Mouse (Mus musculus) kidney, embryonic 15.5 days (tissue): ENCODE measurements around the gene Srbd1. TPM values are rescaled to one million over a fixed set of nuclear protein-coding genes. Genes with fewer than 3 reads are reported as not detected.

Source experiments
- ATAC-seq: fragments of 200-750 bp; cut with Nextera tagmentation; replicated peaks from 2 replicates; pipeline ENCODE4 v1.8.0; 2017; ENCODE audit warnings: moderate TSS enrichment; ENCODE audit not compliant: low FRiP score
- H3K27ac ChIP-seq: fragments of 300-500 bp; sonication (generic); 2 replicates; pipeline ENCODE4 v1.5.1; 2015; ENCODE audit warnings: mild to moderate bottlenecking, inconsistent platforms
- H3K27me3 ChIP-seq: fragments of 300-500 bp; sonication (generic); 2 replicates; pipeline ENCODE4 v1.6.1; 2015; ENCODE audit warnings: inconsistent platforms
- H3K36me3 ChIP-seq: fragments of 300-500 bp; sonication (generic); 2 replicates; pipeline ENCODE4 v1.6.1; 2015; ENCODE audit warnings: inconsistent platforms
- H3K4me1 ChIP-seq: fragments of 300-500 bp; sonication (generic); 2 replicates; pipeline ENCODE4 v1.6.1; 2015; ENCODE audit warnings: inconsistent platforms
- H3K4me2 ChIP-seq: fragments of 300-500 bp; sonication (generic); 2 replicates; pipeline ENCODE4 v1.6.1; 2015; ENCODE audit warnings: moderate library complexity, mild to moderate bottlenecking, inconsistent platforms
- H3K4me3 ChIP-seq: fragments of 300-500 bp; sonication (generic); replicated peaks from 2 replicates; pipeline ENCODE4 v1.5.1; 2015; ENCODE audit warnings: mild to moderate bottlenecking, inconsistent platforms
- H3K9ac ChIP-seq: fragments of 300-500 bp; sonication (generic); 2 replicates; pipeline ENCODE4 v1.6.1; 2015; ENCODE audit warnings: mild to moderate bottlenecking, inconsistent platforms
- H3K9me3 ChIP-seq: fragments of 300-500 bp; sonication (generic); replicated peaks from 2 replicates; pipeline ENCODE4 v1.6.1; 2016; ENCODE audit warnings: inconsistent platforms
- WGBS: fragments of 180-500 bp; shearing (Covaris S2); methylation state at CpG from one replicate; pipeline ENCODE4 v1.1.7; 2015; ENCODE audit warnings: mixed read lengths; 5-methylcytosine and 5-hydroxymethylcytosine counted together
- polyA plus RNA-seq: library from polyadenylated mRNA; unstranded; fragments of >200 nt; fragmentation: Nextera tagmentation; extraction: Ambion mirVana; gene quantifications from 2 replicates; pipeline ENCODE4 v1.2.1, GENCODE M21; 2015

Gene Srbd1
- polyA plus RNA-seq, 1 experiment from 2014 or later, result 21.0 TPM

- H3K9ac ChIP-seq, result no peak overlapping the region
- no peak overlapping the region for H3K4me3 ChIP-seq
- no peak overlapping the region for H3K27ac ChIP-seq
- H3K4me1 ChIP-seq, result no peaks in the 10 kb centered on the region
- no peak overlapping the region for H3K4me2 ChIP-seq
- no peaks in the 10 kb centered on the region for H3K9me3 ChIP-seq
- no peak; the same call in 1 of the 2 replicates for ATAC-seq
- H3K27me3 ChIP-seq, result no peaks in the 10 kb centered on the region
- WGBS, result 38% methylated on average over 5 of the region's 5 CpGs
- H3K36me3 ChIP-seq, result peaks cover 81% of the 10 kb centered on the region
Observed at GRCm38 (mm10) chr17:86132534-86132933, 12.4 kb downstream of the Srbd1 start.

DNA sequence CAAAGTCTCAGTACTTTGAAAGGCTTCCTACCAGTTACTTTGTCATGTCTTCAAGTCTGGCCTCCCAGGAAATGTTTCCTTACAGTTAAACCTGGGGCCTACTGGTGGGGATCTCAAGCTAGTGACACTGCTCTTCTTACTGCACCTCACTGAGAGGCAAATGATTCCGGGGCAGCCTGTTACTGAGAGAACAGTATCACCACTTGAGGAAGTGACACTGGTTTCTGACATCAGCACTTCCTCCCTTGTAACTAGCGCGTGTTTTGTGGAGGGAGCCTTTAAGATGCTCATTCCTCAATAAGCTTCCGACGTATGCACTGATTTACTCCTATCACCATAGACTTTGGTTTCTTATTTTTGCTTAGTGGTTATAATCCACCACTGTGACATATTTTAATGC lies 16.8 kb downstream of the Srbd1 start:
- no peak overlapping the region for H3K9ac ChIP-seq
- 94% methylated on average over 5 of the region's 5 CpGs for WGBS

GRCm38 (mm10) chr17:86125908-86126307 lies 19.1 kb downstream of the Srbd1 start:
- Histone ChIP-seq H3K27me3 (no peaks in the 10 kb centered on the region), H3K36me3 (peaks cover 76% of the 10 kb centered on the region), H3K4me2 (no peak overlapping the region), H3K9me3 (no peaks in the 10 kb centered on the region), H3K4me3 (no peak overlapping the region), H3K9ac (no peak overlapping the region), H3K27ac (no peak overlapping the region), H3K4me1 (no peaks in the 10 kb centered on the region)
- no peak for ATAC-seq
- WGBS, result 79% methylated on average over 5 of the region's 5 CpGs

More for the DNA sequence above, 16.8 kb downstream of the Srbd1 start:
- Histone ChIP-seq H3K27me3 (no peaks in the 10 kb centered on the region), H3K4me3 (no peak overlapping the region), H3K4me1 (no peaks in the 10 kb centered on the region), H3K9me3 (no peaks in the 10 kb centered on the region), H3K27ac (no peak overlapping the region), H3K4me2 (no peak overlapping the region), H3K36me3 (peaks cover 74% of the 10 kb centered on the region)
- ATAC-seq, result no peak

DNA sequence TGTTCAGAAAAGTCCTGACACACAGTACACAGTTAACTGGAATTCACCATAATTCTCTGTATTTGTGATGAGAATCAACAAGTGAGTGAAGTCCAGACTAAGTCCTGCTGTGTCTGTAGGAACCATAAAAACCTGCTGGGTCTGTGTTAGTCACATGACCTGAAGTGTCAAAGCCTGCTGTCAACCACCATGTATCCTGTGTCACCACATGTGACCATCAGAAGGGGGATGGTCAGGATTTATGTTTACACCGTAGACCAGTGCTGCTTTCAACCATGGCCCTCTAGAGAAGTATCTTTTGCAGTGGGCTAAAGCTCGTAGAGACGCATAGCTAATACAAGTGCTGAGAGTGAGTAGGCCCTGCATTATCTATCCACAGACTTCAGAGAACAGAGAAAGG lies 21.8 kb downstream of the Srbd1 start:
- Histone ChIP-seq H3K9me3 (no peaks in the 10 kb centered on the region), H3K4me1 (no peaks in the 10 kb centered on the region), H3K36me3 (peaks cover 65% of the 10 kb centered on the region), H3K27me3 (no peaks in the 10 kb centered on the region), H3K4me2 (no peak overlapping the region), H3K9ac (no peak overlapping the region), H3K4me3 (no peak overlapping the region), H3K27ac (no peak overlapping the region)
- ATAC-seq, result no peak
- 87% methylated on average over 3 of the region's 3 CpGs for WGBS

DNA sequence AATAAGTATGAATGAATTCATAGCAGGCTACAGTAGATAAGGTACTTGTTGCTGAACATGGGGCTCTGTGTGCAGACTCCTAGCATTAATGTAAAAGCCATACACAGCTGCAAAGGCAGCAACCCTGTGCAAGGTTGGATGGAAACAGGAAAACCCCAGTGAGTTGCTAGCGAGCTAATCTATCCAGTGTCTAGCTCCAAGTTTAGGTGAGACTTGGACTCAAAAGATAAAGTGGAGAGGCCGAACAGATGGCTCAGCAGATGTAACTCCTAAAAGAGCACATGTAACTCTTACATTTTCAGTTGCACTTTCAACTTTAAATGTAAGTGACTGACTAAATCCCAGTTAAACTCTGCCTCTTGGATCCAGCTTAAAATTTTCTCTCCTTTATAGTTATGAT lies 48.1 kb downstream of the Srbd1 start:
- no peaks in the 10 kb centered on the region for H3K4me1 ChIP-seq
- no peaks in the 10 kb centered on the region for H3K27me3 ChIP-seq
- peaks cover 26% of the 10 kb centered on the region for H3K36me3 ChIP-seq
- no peak overlapping the region for H3K4me3 ChIP-seq
- H3K9ac ChIP-seq, result no peak overlapping the region
- no peak overlapping the region for H3K4me2 ChIP-seq
- 92% methylated on average over 2 of the region's 2 CpGs for WGBS
- H3K9me3 ChIP-seq, result no peaks in the 10 kb centered on the region
- H3K27ac ChIP-seq, result no peak overlapping the region
- ATAC-seq, result no peak

- Histone ChIP-seq H3K27me3 (no peaks in the 10 kb centered on the region), H3K4me3 (no peak overlapping the region), H3K9ac (no peak overlapping the region), H3K4me2 (no peak overlapping the region), H3K27ac (no peak overlapping the region), H3K9me3 (no peaks in the 10 kb centered on the region), H3K4me1 (peaks cover 8% of the 10 kb centered on the region; the same call in 1 of the 2 replicates), H3K36me3 (peaks cover 14% of the 10 kb centered on the region)
- no peak for ATAC-seq
- 93% methylated on average over 1 of the region's 1 CpGs for WGBS
Observed at GRCm38 (mm10) chr17:86093124-86093523, 51.9 kb downstream of the Srbd1 start.

GRCm38 (mm10) chr17:86091631-86092030 lies 53.3 kb downstream of the Srbd1 start:
- Histone ChIP-seq H3K4me2 (no peak overlapping the region), H3K27ac (no peak overlapping the region), H3K4me3 (no peak overlapping the region), H3K36me3 (peaks cover 6% of the 10 kb centered on the region), H3K9ac (no peak overlapping the region), H3K9me3 (no peaks in the 10 kb centered on the region), H3K27me3 (no peaks in the 10 kb centered on the region), H3K4me1 (peaks cover 8% of the 10 kb centered on the region; the same call in 1 of the 2 replicates)
- 62% methylated on average over 1 of the region's 1 CpGs for WGBS
- no peak for ATAC-seq

- no peak overlapping the region for H3K4me2 ChIP-seq
- H3K4me1 ChIP-seq, result peaks cover 8% of the 10 kb centered on the region; the same call in 1 of the 2 replicates
- H3K27me3 ChIP-seq, result no peaks in the 10 kb centered on the region
- peak; percentile 79 for ATAC-seq
- H3K36me3 ChIP-seq, result peaks cover 2% of the 10 kb centered on the region
- no peaks in the 10 kb centered on the region for H3K9me3 ChIP-seq
- no peak overlapping the region for H3K9ac ChIP-seq
- no peak overlapping the region for H3K27ac ChIP-seq
- 23% methylated on average over 9 of the region's 9 CpGs for WGBS
- no peak overlapping the region for H3K4me3 ChIP-seq
Observed at GRCm38 (mm10) chr17:86089893-86090588, 54.9 kb downstream of the Srbd1 start.

DNA sequence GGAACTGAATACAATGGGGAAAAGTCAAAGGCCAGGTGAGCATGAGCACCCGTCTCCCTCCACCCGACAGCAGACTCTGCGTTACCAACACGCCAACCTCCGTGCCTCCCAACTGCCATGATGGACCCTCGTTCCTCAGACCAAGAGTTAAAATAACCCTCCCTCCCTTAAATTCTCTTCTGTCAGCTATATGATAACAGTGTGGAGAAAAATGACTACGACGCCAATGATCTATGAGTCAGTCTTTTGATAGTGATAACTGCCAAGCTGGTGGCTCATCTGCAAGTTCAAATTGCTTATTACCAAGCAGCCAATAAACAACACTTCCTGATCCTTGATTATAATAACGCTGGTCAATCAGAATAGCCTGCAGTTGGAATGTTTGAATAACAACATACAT lies 57.1 kb downstream of the Srbd1 start:
- Histone ChIP-seq H3K4me2 (no peak overlapping the region), H3K27me3 (no peaks in the 10 kb centered on the region), H3K4me3 (no peak overlapping the region), H3K36me3 (no peaks in the 10 kb centered on the region), H3K9ac (no peak overlapping the region), H3K9me3 (no peaks in the 10 kb centered on the region), H3K4me1 (peaks cover 11% of the 10 kb centered on the region; the same call in 1 of the 2 replicates), H3K27ac (no peak overlapping the region)
- WGBS, result 95% methylated on average over 9 of the region's 9 CpGs
- ATAC-seq, result no peak

GRCm38 (mm10) chr17:86086191-86086590 lies 58.8 kb downstream of the Srbd1 start:
- Histone ChIP-seq H3K27me3 (no peaks in the 10 kb centered on the region), H3K4me1 (peaks cover 12% of the 10 kb centered on the region; the same call in 1 of the 2 replicates), H3K36me3 (no peaks in the 10 kb centered on the region), H3K27ac (no peak overlapping the region), H3K4me3 (no peak overlapping the region), H3K9me3 (no peaks in the 10 kb centered on the region), H3K9ac (no peak overlapping the region), H3K4me2 (no peak overlapping the region)
- WGBS, result 82% methylated on average over 4 of the region's 4 CpGs
- ATAC-seq, result no peak

GRCm38 (mm10) chr17:86083207-86083606 lies 61.8 kb downstream of the Srbd1 start:
- peaks cover 4% of the 10 kb centered on the region; the same call in 1 of the 2 replicates for H3K4me1 ChIP-seq
- no peak for ATAC-seq
- WGBS, result 72% methylated on average over 7 of the region's 7 CpGs

GRCm38 (mm10) chr17:86078060-86078459 lies 66.9 kb downstream of the Srbd1 start:
- H3K4me3 ChIP-seq, result no peak overlapping the region
- no peak overlapping the region for H3K9ac ChIP-seq

More at GRCm38 (mm10) chr17:86083207-86083606, 61.8 kb downstream of the Srbd1 start:
- H3K9ac ChIP-seq, result no peak overlapping the region
- H3K9me3 ChIP-seq, result no peaks in the 10 kb centered on the region
- H3K27ac ChIP-seq, result no peak overlapping the region
- no peak overlapping the region for H3K4me2 ChIP-seq
- H3K27me3 ChIP-seq, result no peaks in the 10 kb centered on the region
- H3K36me3 ChIP-seq, result peaks cover 7% of the 10 kb centered on the region; the same call in 1 of the 2 replicates
- no peak overlapping the region for H3K4me3 ChIP-seq

More at GRCm38 (mm10) chr17:86078060-86078459, 66.9 kb downstream of the Srbd1 start:
- Histone ChIP-seq H3K36me3 (peaks cover 7% of the 10 kb centered on the region; the same call in 1 of the 2 replicates), H3K9me3 (no peaks in the 10 kb centered on the region), H3K27ac (no peak overlapping the region), H3K27me3 (no peaks in the 10 kb centered on the region), H3K4me2 (no peak overlapping the region), H3K4me1 (peaks cover 2% of the 10 kb centered on the region; the same call in 1 of the 2 replicates)
- no peak for ATAC-seq
- 63% methylated on average over 11 of the region's 11 CpGs for WGBS
